Mouse (Mus musculus): ENCODE measurements around the gene Ffar2.
"Not testable (repeated sequence)": the region's sequence is repeated elsewhere in the genome, so short reads cannot be mapped to it uniquely, and the experiment has no call there.

Gene Ffar2

GRCm38 (mm10) chr7:30823675-30824074 is at the start of gene Ffar2:
Ffar2 (minus strand) TSS chr7:30823775.
- no peak for DNase-seq (ENCODE audit: low read depth, low spot score)

GRCm38 (mm10) chr7:30873083-30873482 is 49.5 kb upstream of the Ffar2 start:
- peak; percentile 54 for DNase-seq (ENCODE audit: low read depth, low spot score)

DNA sequence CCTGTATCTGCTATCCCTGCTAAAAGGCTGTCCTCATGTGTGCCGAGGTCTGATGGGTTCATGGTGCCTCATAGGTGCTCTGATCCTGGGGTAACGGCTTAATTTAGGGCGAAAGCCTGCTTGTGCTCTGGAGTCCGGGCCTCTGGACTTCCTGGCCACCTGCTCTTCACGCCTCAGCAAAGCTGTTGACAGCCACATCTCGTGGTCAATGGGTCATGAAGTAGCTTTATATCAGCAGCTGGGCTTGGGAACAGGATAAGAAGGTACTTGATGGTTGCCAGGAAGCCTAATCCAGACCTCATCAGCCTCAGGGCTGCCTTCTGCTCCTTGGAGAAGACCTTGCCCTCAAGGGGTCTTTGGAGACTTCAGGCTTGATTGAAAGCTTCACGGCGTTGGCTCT is 39.8 kb upstream of the Ffar2 start:
- DNase-seq (ENCODE audit: low read depth, low spot score): no peak

- DNase-seq (ENCODE audit: low read depth, low spot score): no peak
Measured at GRCm38 (mm10) chr7:30861464-30861863, 37.9 kb upstream of the Ffar2 start, which contains the start of gene Ffar1. Ffar1 (minus strand) TSS chr7:30861564.

GRCm38 (mm10) chr7:30859635-30860402 is 36.2 kb upstream of the Ffar2 start:
- peak; percentile 29 for DNase-seq (ENCODE audit: low read depth, low spot score)

- DNase-seq (ENCODE audit: low read depth, low spot score): peak; percentile 38
Measured at GRCm38 (mm10) chr7:30859290-30859634, 35.7 kb upstream of the Ffar2 start.

DNA sequence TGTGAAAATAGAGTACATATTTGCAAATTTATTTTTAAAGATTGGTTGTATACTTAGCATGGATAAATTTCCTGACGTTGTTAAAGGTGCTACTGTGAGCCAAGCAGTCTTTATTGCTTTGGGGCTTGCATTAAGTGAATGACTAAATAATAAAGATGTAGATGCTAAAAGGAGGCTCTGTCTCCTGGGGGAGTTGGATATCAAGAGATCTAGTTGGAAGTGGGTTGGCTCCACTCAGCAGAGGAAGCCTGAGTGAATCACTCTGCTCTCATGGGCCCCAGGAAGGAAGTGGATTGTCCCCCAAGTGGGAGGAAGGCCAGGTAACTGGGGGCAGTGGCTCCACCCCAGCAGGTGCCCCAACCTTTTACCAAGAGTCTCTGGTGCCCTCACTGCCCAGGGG is 34.2 kb upstream of the Ffar2 start:
- no peak for DNase-seq (ENCODE audit: low read depth, low spot score)

- no peak for DNase-seq (ENCODE audit: low read depth, low spot score)
Measured at GRCm38 (mm10) chr7:30856078-30856477, 32.5 kb upstream of the Ffar2 start, which contains the start of gene Ffar3. Ffar3 (minus strand) TSS chr7:30856178.

DNA sequence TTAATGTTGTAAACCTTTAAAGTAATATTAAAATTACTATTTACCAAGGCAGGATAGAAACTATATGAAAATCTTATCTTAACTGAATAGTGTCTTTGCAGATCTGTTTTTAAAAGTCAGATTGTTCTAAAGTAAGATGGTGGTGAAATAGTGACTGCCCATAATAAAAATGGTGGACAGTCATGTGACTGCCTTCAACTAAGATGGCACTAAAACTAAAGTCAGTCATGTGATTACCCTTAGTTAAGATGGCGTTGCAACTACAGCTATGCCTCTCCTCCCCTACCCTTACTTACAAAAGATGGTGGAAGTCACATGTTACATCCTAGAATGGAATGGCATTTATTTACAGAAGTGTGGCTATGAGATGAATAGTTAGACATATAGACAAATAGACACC is 27.8 kb upstream of the Ffar2 start:
- no peak for DNase-seq (ENCODE audit: low read depth, low spot score)

GRCm38 (mm10) chr7:30847934-30848333 is 24.4 kb upstream of the Ffar2 start:
- no peak for DNase-seq (ENCODE audit: low read depth, low spot score)

GRCm38 (mm10) chr7:30847386-30847785 is 23.8 kb upstream of the Ffar2 start:
- DNase-seq (ENCODE audit: low read depth, low spot score): no peak

- no peak for DNase-seq (ENCODE audit: low read depth, low spot score)
Measured at GRCm38 (mm10) chr7:30846505-30847053, 23.0 kb upstream of the Ffar2 start.

DNA sequence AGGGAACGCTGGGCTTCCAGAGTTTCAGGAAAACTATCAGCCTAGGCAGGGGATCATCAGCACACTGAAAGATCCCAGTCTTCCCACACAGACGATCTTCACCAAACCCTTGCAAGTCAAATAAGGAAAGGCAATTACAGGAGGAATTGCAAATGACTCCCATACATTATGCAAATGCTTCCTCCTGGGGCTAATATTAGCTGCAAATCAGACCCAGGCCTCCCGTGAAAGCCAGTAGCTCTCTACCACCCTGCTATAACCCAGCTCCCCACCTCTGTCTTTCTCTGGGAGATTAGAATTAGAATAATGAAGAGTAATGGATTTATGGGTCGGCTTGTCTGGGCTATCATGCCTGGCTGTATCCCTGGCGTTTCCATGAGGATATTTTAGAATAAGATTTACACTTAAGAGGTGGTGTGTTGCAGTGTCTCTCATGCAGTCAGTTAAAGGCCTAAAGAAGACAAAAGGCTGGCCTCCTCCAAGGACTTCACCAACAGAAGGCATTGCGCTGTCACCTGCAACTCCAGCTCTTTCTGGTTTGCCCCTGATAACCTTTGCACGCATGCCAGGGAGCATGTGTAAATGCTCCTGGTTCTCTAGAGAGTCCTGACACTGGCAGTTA is 21.2 kb upstream of the Ffar2 start:
- DNase-seq (ENCODE audit: low read depth, low spot score): no peak

GRCm38 (mm10) chr7:30842092-30842491 is 18.5 kb upstream of the Ffar2 start:
- no peak for DNase-seq (ENCODE audit: low read depth, low spot score)

DNA sequence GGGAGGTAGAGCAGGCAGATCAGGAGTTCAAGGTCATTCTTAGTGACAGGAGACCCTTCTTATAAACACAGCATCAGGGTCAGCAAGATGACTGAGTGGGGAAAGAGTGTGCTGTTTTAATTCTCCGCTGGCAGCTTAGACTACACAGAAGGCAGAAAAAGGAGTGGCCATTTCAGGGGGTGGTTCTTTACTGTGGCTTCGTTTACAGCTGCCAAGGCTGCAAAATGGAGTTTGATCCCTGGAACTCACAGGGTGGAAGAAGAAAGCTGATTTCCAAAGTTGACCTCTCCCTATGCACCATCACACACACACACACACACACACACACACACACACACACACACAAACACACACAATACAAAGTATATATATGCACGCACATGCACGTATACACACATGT is 17.8 kb upstream of the Ffar2 start:
- no peak for DNase-seq (ENCODE audit: low read depth, low spot score)

DNA sequence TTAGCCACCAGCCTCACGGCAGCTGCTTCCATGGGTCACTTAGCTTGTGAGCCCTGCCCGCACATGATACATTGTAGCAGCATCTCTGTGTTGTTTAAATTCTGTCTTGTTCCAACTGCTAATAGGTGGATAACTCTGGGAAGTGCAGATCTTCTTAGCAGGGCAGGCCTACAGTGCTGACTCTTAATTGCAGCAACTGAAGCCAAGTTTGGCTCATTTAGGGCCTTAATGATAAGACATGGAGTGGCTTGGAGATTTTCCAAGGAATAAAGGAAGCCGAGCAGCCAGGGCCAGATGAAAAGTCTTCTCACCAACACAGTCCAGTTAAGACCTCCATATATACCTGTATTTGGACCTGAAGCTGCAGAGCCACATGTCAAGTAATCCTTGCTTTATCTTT is 16.7 kb upstream of the Ffar2 start:
- no peak for DNase-seq (ENCODE audit: low read depth, low spot score)

GRCm38 (mm10) chr7:30837277-30837676 is 13.7 kb upstream of the Ffar2 start:
- DNase-seq (ENCODE audit: low read depth, low spot score): no peak

GRCm38 (mm10) chr7:30832684-30833083 is 9.1 kb upstream of the Ffar2 start:
- DNase-seq (ENCODE audit: low read depth, low spot score): not testable (repeated sequence)

DNA sequence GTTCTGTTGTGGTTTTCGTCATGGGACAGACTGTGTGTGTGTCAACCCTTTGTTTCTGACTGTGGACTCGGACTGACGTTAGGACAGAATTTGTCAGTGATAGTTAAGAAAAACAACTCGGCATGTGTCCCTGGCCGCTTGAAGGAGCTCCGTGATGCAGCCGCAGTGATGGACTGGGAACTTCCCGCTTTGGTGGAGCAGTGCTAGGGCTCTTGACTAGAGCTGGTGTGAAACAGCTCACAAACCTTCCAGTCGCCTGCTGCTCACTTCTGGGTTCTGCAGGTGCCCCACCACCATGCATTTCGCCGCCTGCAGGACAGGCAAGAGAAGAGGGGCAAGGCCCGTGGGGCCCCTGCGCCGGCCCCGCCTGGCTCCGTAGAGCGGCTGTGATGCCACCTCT is 8.7 kb upstream of the Ffar2 start:
- DNase-seq (ENCODE audit: low read depth, low spot score): no peak

DNA sequence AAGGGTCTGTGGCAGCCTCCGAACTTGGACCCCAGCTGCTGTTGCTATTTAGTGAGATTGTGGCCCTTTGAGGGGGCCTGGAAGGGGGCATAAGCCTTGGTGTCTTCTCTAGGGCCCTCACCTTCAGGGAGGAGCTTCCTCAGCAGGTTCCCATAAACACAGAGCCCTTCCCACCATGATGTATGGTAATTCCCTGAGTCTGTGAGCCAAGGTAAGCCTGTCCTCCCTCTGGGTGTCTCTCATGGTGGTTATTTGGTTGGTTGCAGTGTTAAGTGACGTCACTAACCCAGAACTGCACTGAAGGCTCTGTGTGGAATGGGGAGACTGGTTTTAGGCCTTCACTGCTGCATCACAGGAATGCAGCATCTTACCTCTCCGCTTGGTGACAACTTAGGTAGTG is 5.9 kb upstream of the Ffar2 start:
- DNase-seq (ENCODE audit: low read depth, low spot score): no peak

DNA sequence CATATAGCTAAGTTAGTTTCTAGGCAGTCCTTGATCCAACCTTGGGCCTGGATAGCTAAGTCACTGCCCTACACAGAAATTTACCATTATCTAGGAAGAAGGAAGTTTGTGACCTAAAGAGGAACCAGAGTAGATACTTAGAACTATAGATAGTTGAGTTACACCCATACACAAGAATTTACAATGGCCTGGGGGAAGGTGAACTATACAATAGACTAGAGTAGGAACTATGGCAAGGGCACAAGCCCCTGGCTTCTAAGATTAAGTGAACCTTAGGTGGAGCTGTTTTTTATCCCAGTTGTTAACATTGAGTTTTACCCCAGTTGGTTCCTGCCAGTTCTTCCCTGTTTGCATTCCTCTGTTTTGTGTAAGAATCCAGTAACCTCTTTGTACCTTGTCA is 5.3 kb upstream of the Ffar2 start:
- DNase-seq (ENCODE audit: low read depth, low spot score): not testable (repeated sequence)

DNA sequence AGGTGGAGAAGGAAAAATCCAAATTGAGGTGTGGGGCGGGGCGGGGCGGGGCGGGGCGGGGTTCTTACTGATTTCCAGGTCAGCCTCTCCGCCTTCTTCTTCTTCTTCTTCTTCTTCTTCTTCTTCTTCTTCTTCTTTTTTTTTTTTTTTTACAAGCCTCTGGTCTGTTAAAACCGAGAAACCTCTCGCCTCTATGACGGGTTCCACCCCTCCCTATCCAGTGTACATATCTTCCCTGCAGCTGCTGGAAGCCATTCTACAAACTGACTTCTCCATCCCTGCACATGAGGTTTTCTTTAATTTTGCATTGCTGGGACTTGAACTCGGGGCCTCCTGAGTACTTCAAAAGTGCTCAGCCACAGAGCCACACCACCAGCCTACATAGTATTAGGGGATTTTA is 3.1 kb upstream of the Ffar2 start:
- no peak for DNase-seq (ENCODE audit: low read depth, low spot score)

- no peak for DNase-seq (ENCODE audit: low read depth, low spot score)
Measured at GRCm38 (mm10) chr7:30824306-30824705, 731 bp upstream of the Ffar2 start.
